ENCODE assay signal across 16 mouse cellular contexts in genomic region chr8:117854942-117855491, GRCm38 (mm10).
"Had no signal": no experiment of that assay in that cellular context is flagged by ENCODE, and none has a peak within 500 bp of the region (broad histone marks: within the 10 kb centered on the region; RNA-seq: fewer than 3 reads in every experiment).

No protein-coding gene starts in this region.

- H3K4me3 ChIP-seq: layer of hippocampus, adult 2 months; limb, embryonic 12.5 days; limb, embryonic 15.5 days had no signal

- DNase-seq: kidney, adult 2 months; kidney, postnatal 25 days; layer of hippocampus, adult 9-11 months; left cerebral cortex, postnatal 4 days; lung, adult 2 months; lung, postnatal 14 days; lung, postnatal 4 days; midbrain, embryonic 14.5 days; thymus, adult 18-20 months; thymus, postnatal 4 days had no signal

- H3K27me3 ChIP-seq: limb, embryonic 15.5 days had no signal

- H3K36me3 ChIP-seq: limb, embryonic 12.5 days; limb, embryonic 15.5 days had no signal

- H3K4me2 ChIP-seq: limb, embryonic 12.5 days; limb, embryonic 15.5 days; midbrain, embryonic 11.5 days had no signal

- H3K9me3 ChIP-seq: limb, embryonic 12.5 days; limb, embryonic 15.5 days had no signal

- H3K9ac ChIP-seq: limb, embryonic 12.5 days; limb, embryonic 15.5 days had no signal

- ATAC-seq: intestine, postnatal 0 days had no signal

- H3K27ac ChIP-seq: kidney, postnatal 0 days; layer of hippocampus, adult 2 months; limb, embryonic 12.5 days; limb, embryonic 15.5 days had no signal
